Mouse (Mus musculus): ENCODE results near the gene Stpg1.

Gene Stpg1

GRCm38 (mm10) chr4:135513865-135514264 lies 19.3 kb downstream of the Stpg1 start:
- DNase-seq (ENCODE audit: low read depth, low spot score) = no peak

DNA sequence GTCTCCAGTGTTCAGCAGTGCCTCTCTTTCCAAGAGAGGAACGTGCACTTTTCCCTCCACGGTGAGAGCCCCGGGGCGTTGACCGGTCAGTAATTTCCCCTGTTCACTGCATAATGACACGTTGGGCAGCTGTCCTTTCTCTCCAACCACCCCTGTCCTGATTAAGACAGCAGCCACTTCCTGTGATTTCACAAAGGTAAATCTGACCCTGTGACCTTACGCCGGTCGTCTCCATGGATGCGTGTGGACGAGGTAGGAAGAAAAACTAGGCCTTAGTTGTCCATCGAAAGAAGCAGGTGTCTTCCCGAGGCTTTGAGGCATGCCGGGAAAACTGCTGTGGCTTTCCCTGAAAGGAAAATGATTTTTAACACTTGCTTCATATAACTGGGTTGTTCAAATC lies 20.3 kb downstream of the Stpg1 start:
- DNase-seq (ENCODE audit: low read depth, low spot score) = no peak

DNA sequence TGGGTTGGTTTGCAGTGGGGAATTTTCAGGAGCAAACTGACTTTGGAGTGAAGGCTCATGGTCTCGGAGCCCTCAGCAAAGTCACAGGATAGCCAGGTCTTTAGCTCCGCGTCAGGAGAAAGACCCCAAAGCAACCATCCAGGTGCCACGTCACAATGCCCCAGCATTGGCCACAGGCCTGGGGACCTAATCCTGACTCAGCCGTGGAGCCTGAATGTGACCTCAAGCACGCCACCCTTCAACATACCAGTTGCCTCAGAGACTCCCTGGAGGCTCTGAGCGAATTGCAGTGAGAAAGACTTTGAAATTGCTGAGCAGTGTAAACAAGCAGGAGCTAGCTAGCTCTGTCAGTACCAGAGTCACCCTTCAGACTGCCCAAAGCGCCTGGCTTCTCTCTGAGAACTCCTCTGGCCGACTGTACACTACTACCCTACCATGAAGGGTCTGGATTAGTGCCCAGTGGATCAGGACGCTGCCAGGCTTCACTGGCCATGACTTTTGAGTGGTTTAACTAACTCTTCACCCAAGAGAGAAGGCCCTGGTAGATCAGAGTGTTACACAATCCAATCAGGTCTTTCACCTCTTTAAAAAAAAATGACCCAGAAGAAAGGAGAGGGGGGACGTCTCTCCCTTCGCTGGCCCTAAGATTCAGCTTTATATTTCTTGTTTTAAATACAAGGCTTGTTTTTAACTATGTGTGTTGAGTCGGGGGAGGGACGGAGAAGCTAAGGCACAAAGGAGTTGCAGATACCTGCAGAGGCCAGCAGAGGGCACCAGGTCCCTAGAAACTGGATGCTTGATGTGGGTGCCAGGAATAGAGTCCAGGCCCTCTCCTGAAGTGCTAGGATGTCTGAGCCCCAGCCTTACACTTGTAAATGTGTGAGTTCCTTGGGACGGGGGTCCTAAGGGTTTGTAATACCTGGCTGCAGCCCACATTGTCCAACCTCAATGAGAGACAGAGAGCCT lies 22.0 kb downstream of the Stpg1 start:
- no peak for DNase-seq (ENCODE audit: low read depth, low spot score)

GRCm38 (mm10) chr4:135518135-135518534 lies 23.5 kb downstream of the Stpg1 start:
- no peak for DNase-seq (ENCODE audit: low read depth, low spot score)

DNA sequence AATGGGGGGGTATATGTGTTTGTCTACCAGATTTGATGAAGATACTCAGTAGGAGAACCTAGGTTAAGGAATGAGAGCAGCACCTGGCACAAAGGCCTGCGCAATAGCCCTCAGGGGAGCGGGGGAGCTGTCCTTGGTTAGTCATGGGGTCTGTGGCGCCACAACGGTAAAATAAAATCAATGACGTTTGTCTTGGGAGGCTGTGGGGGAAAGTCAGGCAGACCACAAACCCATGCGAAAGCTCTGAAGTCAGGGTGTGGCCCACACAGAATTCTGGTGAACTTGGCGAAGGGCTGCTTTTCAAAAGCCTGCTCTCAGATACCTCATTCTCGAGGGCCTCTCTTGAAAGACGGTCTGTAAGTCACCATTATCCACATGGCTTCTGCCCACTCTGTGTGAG lies 25.8 kb downstream of the Stpg1 start:
- DNase-seq (ENCODE audit: low read depth, low spot score) = no peak

DNA sequence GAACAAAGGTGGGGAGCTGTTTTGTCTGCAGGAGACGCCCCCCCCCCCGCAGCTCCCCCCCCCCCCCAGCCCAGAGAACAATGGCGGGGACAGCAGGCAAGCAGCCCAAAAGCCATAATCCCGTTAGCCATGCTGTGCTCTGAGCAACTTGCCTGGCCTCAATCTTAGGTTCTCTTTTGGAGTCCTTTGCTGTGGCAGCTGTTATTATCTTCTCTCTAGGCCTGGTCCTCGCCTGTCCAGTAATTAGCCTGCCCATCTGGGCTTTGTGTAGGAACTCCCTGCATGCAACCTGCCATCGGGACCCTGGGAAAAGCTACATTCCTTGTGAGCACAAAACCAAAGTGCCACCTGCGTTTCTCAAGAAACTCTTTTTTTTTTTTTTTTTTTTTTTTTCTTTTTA lies 29.3 kb downstream of the Stpg1 start:
- no peak for DNase-seq (ENCODE audit: low read depth, low spot score)

DNA sequence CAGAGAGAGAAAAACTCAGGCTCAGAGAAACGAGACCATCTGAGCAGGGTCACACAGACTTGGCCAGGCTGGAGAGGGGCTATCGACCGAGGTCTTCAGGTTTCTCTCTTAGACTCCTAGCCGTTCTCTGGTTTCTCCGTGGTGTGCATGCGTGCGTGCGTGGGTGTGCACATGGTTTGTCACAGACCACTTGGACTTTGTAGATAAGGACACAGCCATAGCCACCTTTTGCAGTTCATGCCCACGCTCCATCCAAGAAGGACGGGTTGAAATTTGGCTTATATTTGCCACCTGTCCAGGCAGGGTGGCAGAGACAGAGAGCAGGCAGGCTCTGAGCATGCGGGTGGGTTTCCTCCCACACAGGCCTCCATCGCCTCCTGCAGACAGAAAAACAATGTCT lies 30.5 kb downstream of the Stpg1 start:
- no peak for DNase-seq (ENCODE audit: low read depth, low spot score)

DNA sequence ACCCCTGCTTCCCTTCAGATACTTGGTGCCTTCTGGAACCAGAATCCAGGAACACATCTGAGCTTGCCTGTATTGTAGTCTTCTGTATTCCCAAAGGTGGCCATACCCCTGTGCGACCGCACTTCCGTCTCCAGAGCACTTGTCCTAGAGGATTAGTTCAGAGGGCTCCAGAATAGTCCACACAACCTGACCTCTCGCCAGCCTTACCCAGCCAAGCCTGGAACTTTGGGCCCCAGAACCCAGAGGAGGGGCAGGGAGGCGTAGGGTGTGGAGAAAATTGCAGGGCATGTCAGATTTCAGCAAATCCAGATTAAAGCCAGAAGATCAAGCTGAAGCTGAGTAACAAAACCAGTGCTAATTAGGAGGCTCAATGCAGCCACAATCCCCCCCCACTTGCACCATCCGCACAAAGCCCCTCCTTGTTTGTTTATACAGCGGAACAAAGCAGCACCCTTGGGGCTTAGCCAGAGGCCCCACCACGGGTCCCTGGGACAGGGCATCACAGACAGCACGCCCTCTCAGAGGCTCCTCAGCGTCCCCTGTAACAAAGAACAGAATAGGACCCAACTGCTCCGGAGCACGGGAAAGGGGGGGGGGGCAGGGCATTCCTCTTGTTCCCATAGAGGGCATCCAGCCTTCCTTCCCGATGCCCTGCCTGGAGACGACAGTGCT lies 31.6 kb downstream of the Stpg1 start:
- no peak for DNase-seq (ENCODE audit: low read depth, low spot score)

- DNase-seq (ENCODE audit: low read depth, low spot score) = no peak
Observed at GRCm38 (mm10) chr4:135530270-135530669, 35.7 kb downstream of the Stpg1 start.

- DNase-seq (ENCODE audit: low read depth, low spot score) = no peak
Observed at GRCm38 (mm10) chr4:135531236-135531635, 36.6 kb downstream of the Stpg1 start.

DNA sequence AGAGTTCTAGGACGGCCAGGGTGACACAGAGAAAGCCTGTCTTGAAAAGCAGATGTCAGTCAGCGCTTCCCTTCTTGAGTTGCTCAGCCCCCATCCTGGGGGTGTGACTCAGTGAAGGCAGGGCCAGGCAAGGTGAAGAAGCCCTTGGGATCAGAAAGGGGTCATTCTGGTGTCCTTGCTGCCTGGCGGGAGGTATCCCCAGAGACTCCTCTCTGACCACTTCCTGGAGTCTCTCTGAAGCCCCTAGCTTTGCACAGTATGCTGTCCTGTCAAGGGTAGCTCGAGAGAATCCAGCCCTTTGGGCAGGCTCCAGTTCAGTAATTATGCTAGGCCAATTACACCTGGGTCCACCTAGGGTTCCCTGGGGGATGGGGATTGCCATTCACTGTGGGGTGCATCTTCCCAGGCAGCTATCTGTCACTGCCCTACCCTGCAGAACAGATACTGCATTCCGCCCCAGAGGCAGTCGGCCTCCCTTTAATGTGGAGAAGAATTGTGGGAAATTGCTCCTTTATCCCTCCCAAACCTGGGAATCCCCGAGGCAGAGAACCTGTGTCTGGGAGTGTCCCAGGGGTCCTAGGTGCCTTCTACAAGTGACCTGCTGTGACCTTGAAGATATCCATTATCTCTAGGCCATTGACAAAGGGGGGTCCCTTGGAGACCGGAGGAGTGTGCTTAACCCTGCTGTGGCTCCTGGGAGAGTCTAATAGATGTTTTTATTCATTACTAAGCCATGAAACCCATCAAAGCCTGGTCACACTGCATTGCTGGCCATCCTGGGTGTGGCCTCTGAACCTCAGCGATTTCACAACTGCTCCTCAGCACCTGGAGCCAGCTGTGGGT lies 37.4 kb downstream of the Stpg1 start:
- DNase-seq (ENCODE audit: low read depth, low spot score) = no peak

DNA sequence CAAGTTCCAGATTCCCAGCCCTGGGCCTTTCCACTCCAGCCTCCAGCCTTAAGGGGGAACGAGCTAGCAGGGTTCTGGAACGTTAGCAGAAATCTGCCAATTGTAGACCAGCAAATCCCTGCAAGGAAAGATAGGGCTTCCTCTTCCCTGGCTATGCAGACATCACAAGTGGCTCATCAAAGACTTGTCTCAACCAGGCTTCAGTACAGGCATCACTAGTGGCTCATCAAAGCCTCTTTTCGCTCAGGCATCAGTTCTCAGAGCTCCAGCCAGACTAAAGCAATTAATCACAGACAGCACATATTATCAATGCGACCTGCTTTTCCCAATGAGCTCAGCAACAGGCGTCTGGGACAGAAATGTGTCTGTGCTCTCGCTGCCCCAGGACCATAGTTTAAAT lies 38.4 kb downstream of the Stpg1 start:
- DNase-seq (ENCODE audit: low read depth, low spot score) = no peak

GRCm38 (mm10) chr4:135535021-135535420 lies 40.4 kb downstream of the Stpg1 start:
- DNase-seq (ENCODE audit: low read depth, low spot score) = no peak

DNA sequence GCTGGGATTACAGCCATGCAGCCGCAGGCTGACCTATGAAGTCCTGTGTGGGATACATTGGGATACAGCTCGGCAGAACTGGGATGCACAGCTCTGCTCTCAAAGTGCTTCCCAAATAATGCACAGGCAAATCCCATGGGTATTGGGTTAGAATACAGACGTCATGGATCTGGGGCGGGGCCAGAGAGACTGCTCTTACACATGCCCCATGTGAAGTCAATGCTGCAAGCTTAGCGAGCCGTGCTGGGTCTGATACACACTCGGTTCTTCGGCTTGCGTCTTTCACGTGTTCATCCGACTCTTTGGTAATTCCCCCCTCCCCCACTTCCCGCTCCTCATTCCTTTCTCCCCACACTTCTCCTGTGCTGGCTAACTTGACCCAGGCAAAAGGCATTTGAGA lies 44.5 kb downstream of the Stpg1 start:
- DNase-seq (ENCODE audit: low read depth, low spot score) = no peak

GRCm38 (mm10) chr4:135540057-135540456 lies 45.5 kb downstream of the Stpg1 start:
- no peak for DNase-seq (ENCODE audit: low read depth, low spot score)

GRCm38 (mm10) chr4:135544284-135544683 lies 49.7 kb downstream of the Stpg1 start:
- DNase-seq (ENCODE audit: low read depth, low spot score) = no peak

DNA sequence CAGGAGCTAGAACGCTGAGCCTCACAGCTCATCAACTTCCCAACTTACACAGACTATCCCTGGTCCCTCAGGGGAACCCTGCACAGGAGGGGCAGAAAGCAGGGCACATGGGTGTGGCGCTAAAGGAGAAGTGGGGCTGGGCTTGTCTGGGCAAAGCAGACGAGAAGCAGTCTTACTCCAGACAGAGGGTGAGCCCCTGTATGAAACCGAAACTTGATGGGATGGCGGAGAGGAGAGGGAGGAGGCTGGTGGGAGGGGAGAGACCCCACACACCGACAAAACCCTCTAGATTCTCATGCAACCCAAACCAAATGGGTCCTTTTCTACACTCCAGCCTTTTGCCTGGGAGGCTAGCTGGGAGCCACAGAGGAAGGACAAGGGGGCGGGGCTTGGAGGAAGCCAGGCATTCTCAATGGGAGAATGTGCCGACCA lies 50.5 kb downstream of the Stpg1 start:
- no peak for DNase-seq (ENCODE audit: low read depth, low spot score)

- DNase-seq (ENCODE audit: low read depth, low spot score) = no peak
Observed at GRCm38 (mm10) chr4:135546008-135546407, 51.4 kb downstream of the Stpg1 start.

- no peak for DNase-seq (ENCODE audit: low read depth, low spot score)
Observed at GRCm38 (mm10) chr4:135546793-135547192, 52.2 kb downstream of the Stpg1 start.

DNA sequence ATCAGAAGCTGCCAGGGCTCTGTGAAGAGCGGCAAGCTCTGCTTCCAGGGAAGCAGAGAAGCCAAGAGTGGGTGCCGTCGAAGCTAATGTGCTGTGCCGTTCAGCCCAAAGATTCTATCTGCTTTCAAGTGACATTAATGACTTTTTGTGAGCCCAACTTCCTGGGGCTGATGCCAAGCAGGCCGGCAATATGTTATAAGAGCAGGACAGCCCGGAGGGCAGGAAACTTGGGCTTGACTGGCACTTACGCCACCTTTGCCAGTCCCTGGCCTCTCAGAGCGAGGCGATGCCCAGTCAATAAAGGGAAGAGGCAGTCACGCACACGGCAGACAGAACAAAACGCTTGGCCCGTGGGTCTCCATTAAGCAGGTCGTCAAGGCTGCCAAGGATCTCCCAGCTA lies 53.0 kb downstream of the Stpg1 start:
- DNase-seq (ENCODE audit: low read depth, low spot score) = no peak

DNA sequence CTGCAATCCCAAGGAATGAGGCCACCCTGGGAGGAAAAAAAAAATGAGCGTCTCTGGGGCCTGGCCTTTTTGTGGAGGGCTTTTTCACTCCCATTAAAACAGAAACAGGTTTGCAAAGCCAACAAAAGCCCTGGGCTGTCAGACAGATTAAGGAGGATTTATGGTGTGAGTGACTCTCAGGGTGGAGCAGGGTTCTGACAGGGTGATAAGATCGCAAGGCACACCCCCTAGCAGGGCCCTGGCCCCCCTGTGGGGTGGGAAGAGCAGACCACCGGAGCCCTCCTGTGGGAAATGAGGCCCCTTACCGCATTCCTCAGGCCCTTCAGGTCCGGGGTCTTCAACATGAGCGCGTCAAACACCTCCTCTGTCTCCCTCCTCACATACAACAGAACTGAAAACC lies 53.5 kb downstream of the Stpg1 start:
- no peak for DNase-seq (ENCODE audit: low read depth, low spot score)

- DNase-seq (ENCODE audit: low read depth, low spot score) = peak; percentile 39
Observed at GRCm38 (mm10) chr4:135548521-135549077, 54.0 kb downstream of the Stpg1 start.
